Mouse (Mus musculus) retina, postnatal 1 day (tissue): Measurements from ENCODE around the gene Cse1l.

Source experiments
- DNase-seq: peaks from one replicate; pipeline ENCODE4 v3.0.0-alpha.2; 2012

Gene Cse1l

GRCm38 (mm10) chr2:166977490-166977889, 71.7 kb downstream of the Cse1l start:
- DNase-seq, result no peak

GRCm38 (mm10) chr2:166980161-166980560, 74.3 kb downstream of the Cse1l start:
- DNase-seq, result no peak

DNA sequence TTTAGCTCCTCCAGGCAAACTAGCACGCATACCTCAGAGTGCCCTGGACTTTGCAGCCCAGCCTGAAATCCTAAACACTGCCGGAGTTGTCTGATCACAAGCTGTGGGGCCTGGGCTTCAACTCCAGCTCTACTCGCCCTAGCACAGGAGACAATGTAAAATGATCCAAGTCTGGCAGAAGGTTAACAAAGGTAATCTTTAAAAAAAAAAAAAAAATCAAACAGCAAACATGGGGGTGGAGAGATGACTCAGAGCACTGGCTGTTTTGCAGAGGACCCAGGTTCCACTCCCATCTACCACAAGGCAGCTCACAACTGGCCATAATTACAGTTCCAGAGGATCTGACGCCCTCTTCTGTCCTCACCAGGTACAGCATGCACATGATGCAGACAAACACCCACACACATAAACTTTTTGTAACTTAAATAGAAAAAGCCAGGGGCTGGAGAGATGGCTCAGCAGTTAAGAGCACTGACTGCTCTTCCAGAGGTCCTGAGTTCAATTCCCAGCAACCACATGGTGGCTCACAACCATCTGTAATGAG, 77.6 kb downstream of the Cse1l start:
- DNase-seq, result no peak

DNA sequence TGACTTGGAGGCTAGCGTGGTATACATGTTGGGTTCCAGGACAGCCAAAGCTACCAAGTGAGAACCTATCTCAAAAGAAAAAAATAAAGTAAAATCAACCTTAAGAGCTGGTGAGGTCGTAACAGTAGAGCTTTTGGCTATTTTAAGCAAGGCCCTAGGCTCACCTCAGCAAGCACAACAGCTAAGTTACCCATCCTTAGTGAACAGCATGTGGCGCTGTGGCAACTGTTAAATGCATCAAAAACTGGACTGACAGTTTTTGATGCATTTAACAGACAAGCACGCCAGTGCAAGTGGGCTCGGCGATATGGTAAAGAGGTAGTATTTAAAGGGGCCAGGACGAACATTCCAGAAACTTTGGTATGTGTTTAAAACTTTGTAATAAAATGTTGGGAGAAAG, 85.0 kb downstream of the Cse1l start:
- no peak for DNase-seq

GRCm38 (mm10) chr2:166991945-166992344, 86.1 kb downstream of the Cse1l start:
- DNase-seq, result no peak

DNA sequence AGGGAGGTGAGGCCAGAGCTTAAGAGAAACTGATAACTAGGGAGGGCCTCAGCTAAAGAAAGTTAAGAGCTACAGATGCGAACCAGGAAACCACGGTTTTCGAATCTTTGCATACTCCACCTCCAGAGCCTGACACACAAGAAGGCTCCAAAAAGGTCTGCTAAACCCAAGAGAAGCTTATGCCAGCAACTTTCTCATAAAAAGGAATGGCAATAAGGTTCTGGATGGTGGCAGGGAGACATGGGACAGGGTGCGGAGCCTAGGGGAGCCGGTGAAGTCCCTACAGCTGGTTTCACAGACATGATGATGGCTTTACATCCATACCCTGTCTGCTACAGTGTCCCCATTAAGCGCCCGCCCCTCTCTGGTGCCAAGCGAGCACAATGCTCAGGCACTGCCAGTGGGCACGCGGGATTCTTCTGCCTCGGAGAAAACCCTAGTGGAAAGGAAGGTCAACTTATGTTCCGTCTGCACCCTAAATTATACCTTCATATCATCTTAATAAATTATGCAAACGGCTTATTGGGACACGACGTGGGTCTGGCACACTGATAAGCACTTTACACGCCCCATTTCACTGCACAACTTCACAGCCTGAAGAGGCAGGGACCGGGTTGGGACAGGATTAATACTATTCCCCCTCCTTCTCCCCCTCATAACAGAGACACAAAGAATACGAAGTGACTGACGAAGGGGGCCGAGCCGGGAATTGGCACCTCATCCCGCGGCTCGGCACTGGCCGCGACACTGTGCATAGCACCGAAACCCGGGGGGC, 89.4 kb downstream of the Cse1l start:
- peak; percentile 74 for DNase-seq
